Mouse (Mus musculus): ENCODE results near the gene Mrps2. TPM values are rescaled to one million over a fixed set of nuclear protein-coding genes. Genes with fewer than 3 reads are reported as not detected.

The Mrps2 gene
- polyA plus RNA-seq, 1 experiment from 2014 or later: 70.3 TPM

DNA sequence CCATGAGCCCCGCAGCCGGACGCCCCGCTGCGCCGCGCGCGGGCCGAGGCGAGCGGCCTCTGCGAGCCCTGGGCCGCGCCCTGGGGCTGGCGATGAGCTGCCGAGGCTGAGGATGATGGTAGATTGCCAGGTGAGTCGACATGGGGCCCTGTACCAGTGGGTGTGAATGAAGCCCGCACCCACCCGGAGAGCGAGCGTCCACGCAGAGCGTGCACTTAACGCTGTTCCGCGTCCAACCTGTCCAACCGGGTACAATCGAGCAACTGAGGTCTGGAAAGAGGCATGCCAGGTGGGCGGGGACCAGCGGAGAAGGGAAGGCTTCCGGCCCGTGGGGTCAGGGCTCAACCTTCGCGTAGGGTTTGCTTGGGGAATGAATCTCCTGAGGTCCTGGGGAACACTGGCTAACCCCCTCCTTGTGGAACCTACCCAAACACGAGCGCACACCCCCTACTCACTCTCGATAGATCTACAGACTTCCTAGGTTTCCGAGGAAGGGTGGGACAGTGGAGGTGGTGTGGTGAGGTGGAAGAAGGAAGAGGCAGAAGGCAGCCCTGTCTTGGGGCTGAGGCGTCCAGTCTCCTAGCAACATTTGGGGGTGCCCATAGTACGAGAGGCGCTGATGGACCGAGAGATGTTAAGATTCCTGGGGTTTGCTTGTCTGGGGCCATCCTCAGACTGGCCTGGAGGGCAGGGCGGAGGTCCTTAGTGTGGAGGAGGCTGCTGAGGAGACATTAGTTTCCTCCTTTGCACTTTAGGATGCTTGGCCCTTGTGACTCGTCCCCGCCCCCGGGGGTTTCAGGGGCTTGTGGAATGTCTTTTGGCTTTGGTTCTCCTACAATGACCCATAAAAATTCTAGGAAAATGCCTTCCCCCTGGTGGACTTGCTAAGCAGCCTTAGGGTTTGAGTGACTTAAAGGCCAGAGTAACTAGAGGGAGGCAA is 45.8 kb downstream of the Mrps2 start:
- no peaks in the 10 kb centered on the region for H3K9me3 ChIP-seq (replicated peaks)
- H3K27me3 ChIP-seq (ENCODE audit: low read depth, poor library complexity, severe bottlenecking): peaks cover 19% of the 10 kb centered on the region
- H3K36me3 ChIP-seq: peaks cover 23% of the 10 kb centered on the region
- peak overlapping the region; percentile 81 for H3K4me3 ChIP-seq
- peak overlapping the region; percentile 91 for H3K27ac ChIP-seq
- 8% methylated on average over 47 of the region's 47 CpGs for WGBS
- peak; percentile 73 for DNase-seq (ENCODE audit: low spot score)
- peaks cover 53% of the 10 kb centered on the region for H3K4me1 ChIP-seq

DNA sequence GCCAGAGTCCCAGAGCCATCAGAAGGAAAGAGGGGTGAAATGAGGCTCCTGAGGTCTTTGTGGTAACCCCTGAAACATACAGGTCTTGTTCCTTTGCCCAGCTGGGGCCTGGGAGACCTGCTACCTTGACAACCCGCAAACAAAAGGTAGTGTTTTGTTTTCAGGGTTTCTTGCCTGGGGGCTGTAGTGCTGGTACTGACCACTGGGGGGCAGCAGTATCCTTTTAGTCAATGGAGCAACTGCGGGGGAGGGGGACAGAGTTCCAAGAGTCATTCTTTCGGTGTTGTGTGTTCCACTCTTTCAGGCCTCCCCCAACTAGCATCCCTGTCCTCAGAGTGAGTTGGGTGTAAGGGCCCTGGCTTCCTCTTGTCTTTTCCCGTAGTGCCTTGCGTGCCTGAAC is 46.6 kb downstream of the Mrps2 start:
- H3K4me1 ChIP-seq: peaks cover 58% of the 10 kb centered on the region
- peaks cover 19% of the 10 kb centered on the region for H3K27me3 ChIP-seq (ENCODE audit: low read depth, poor library complexity, severe bottlenecking)
- H3K4me3 ChIP-seq: peak overlapping the region; percentile 81
- H3K9me3 ChIP-seq (replicated peaks): no peaks in the 10 kb centered on the region
- DNase-seq (ENCODE audit: low spot score): peak; percentile 92
- peak overlapping the region; percentile 91 for H3K27ac ChIP-seq
- 27% methylated on average over 5 of the region's 5 CpGs for WGBS
- H3K36me3 ChIP-seq: peaks cover 26% of the 10 kb centered on the region

DNA sequence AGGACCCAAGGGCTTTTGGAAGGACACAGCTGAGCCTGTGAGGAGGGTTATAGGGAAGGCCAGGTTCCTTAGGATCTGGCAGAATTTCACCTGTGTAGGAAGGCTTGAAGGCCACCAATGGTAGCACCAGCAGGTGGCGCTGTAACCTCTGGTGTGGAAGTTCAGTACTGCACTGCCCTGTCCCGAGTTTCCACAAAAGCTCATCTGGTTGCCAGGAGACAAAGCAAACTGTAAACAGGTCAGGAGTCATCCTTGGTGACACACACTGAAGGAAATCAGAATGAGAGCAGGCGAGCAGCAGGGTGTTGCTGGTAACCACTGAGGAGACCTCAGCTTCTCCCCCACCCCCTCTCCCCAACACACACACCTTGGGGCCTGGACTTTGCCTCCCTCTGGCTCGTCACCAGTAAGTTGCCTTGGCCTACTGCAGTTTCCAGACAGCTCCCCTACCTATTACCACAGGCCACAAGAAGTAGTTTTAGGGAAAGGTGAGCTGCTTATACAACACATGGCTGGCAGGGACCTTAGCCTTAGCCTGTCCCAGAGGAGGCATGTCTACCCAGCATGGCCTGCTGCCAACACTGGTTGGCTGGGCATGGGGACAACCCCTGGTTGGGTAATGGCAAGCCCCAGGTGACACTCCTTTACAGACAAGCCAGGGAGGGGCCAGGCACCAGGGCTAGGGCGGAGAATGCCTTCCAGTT is 49.5 kb downstream of the Mrps2 start:
- peaks cover 35% of the 10 kb centered on the region for H3K36me3 ChIP-seq
- H3K27me3 ChIP-seq (ENCODE audit: low read depth, poor library complexity, severe bottlenecking): 0 out of 2 replicates have a peak, but pooled peaks cover 2% of the 10 kb centered on the region
- WGBS: 47% methylated on average over 5 of the region's 5 CpGs
- peaks cover 79% of the 10 kb centered on the region for H3K4me1 ChIP-seq
- H3K4me3 ChIP-seq: no peak overlapping the region
- no peak overlapping the region for H3K27ac ChIP-seq
- H3K9me3 ChIP-seq (replicated peaks): no peaks in the 10 kb centered on the region
- DNase-seq (ENCODE audit: low spot score): peak; percentile 86

DNA sequence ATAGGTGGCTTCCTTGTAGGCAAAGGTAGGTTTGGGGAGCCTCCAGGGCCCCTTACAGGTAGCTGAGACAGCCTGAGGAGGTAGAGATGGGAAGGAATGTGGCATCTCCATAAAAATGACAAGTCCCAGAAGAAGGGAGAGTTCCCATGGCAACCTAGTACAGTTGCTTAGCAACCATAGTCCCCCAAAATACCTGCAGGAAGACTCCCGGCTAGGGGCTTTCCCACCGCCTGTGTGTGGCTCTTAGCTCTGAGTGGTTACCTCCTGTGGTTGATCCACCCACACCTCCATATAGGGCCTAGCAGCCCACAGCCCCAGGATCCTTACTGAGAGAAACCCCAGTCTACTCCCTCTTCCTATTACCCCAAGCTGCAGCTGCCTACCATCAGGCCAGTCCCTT is 50.4 kb downstream of the Mrps2 start:
- peaks cover 73% of the 10 kb centered on the region for H3K4me1 ChIP-seq
- 36% methylated on average over 2 of the region's 2 CpGs for WGBS
- no peaks in the 10 kb centered on the region for H3K27me3 ChIP-seq (ENCODE audit: low read depth, poor library complexity, severe bottlenecking)
- H3K36me3 ChIP-seq: peaks cover 39% of the 10 kb centered on the region
- no peak for DNase-seq (ENCODE audit: low spot score)
- H3K9me3 ChIP-seq (replicated peaks): no peaks in the 10 kb centered on the region
- no peak overlapping the region for H3K4me3 ChIP-seq
- no peak overlapping the region for H3K27ac ChIP-seq

DNA sequence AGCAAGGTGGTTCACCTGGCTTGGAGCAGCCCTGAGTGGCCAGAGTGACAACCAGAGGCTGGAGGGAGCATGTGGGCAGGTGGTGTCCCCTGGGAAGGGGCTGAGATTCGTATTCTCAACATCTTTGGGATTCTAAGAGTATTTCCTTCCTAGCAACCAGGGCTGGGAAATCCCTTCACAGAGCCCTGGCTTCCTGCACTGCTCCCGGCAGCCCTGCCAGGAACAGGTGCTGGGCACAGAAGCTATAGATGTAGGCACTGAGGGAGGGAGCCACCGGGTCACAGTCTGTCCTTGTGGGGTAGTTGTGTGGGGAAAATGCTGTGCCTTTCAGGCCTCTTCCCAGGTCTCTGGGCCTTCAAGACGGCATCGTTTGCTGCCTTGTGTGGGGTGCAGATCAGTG is 52.7 kb downstream of the Mrps2 start:
- Histone ChIP-seq H3K9me3 (replicated peaks) (no peaks in the 10 kb centered on the region), H3K4me1 (peaks cover 70% of the 10 kb centered on the region), H3K4me3 (no peak overlapping the region), H3K27ac (no peak overlapping the region), H3K27me3 (ENCODE audit: low read depth, poor library complexity, severe bottlenecking) (no peaks in the 10 kb centered on the region), H3K36me3 (peaks cover 36% of the 10 kb centered on the region)
- 77% methylated on average over 5 of the region's 5 CpGs for WGBS
- DNase-seq (ENCODE audit: low spot score): no peak

Other genes starting within 250 kb of the Mrps2 start
- gene Ppp1r26, start 21.3 kb upstream of the Mrps2 start, polyA plus RNA-seq (2016; fragmentation: Nextera tagmentation; extraction: Ambion mirVana): 4.2 and 6.3 TPM in 2 replicates
- gene 1700007K13Rik, start 1.7 kb upstream of the Mrps2 start, polyA plus RNA-seq (2016; fragmentation: Nextera tagmentation; extraction: Ambion mirVana): 0.25 and 0.61 TPM in 2 replicates
- gene Gbgt1, start 28.8 kb downstream of the Mrps2 start, polyA plus RNA-seq (2016; fragmentation: Nextera tagmentation; extraction: Ambion mirVana): not detected in 2 replicates
- gene Gm10134, start 38.0 kb downstream of the Mrps2 start, polyA plus RNA-seq (2016; fragmentation: Nextera tagmentation; extraction: Ambion mirVana): not detected in 2 replicates
- 46.7 and 58.9 TPM in 2 replicates for gene Ralgds, start 45.1 kb downstream of the Mrps2 start, polyA plus RNA-seq (2016; fragmentation: Nextera tagmentation; extraction: Ambion mirVana)
- not detected in 2 replicates for gene Cel, start 95.3 kb downstream of the Mrps2 start, polyA plus RNA-seq (2016; fragmentation: Nextera tagmentation; extraction: Ambion mirVana)
- gene Gtf3c5, start 115.7 kb downstream of the Mrps2 start, polyA plus RNA-seq (2016; fragmentation: Nextera tagmentation; extraction: Ambion mirVana): 69.9 and 71.6 TPM in 2 replicates
- gene Gfi1b, start 153.9 kb downstream of the Mrps2 start, polyA plus RNA-seq (2016; fragmentation: Nextera tagmentation; extraction: Ambion mirVana): 3.5 and 4.2 TPM in 2 replicates
- gene Tsc1, start 173.2 kb downstream of the Mrps2 start, polyA plus RNA-seq (2016; fragmentation: Nextera tagmentation; extraction: Ambion mirVana): 24.2 and 26.9 TPM in 2 replicates
- gene Spaca9, start 231.7 kb downstream of the Mrps2 start, polyA plus RNA-seq (2016; fragmentation: Nextera tagmentation; extraction: Ambion mirVana): 2.5 and 2.8 TPM in 2 replicates
- 0.41 and 0.58 TPM in 2 replicates for gene Ak8, start 232.1 kb downstream of the Mrps2 start, polyA plus RNA-seq (2016; fragmentation: Nextera tagmentation; extraction: Ambion mirVana)